Mouse (Mus musculus): Measurements from ENCODE around the gene E130218I03Rik.
A peak's percentile ranks its signal among the peaks of the same experiment; 100 is the strongest.

E130218I03Rik gene

GRCm38 (mm10) chr4:134243516-134244250 is at the start of gene E130218I03Rik:
TSS of gene E130218I03Rik (plus strand) at chr4:134243662.
- no peak for DNase-seq

GRCm38 (mm10) chr4:134199371-134199770 is 44.1 kb upstream of the E130218I03Rik start:
- DNase-seq: no peak

GRCm38 (mm10) chr4:134202904-134203303 is 40.6 kb upstream of the E130218I03Rik start, which contains the start of gene Gm7534:
TSS of gene Gm7534 (minus strand) at chr4:134203004.
- no peak for DNase-seq

GRCm38 (mm10) chr4:134203340-134203896 is 40.0 kb upstream of the E130218I03Rik start:
- DNase-seq: no peak

GRCm38 (mm10) chr4:134206488-134207053 is 36.9 kb upstream of the E130218I03Rik start:
- no peak for DNase-seq

- no peak for DNase-seq
Measured at GRCm38 (mm10) chr4:134222793-134223600, 20.5 kb upstream of the E130218I03Rik start.

GRCm38 (mm10) chr4:134227194-134227593 is 16.3 kb upstream of the E130218I03Rik start, which contains the start of gene Catsper4:
TSS of gene Catsper4 (minus strand) at chr4:134227383.
- DNase-seq: no peak

GRCm38 (mm10) chr4:134230431-134230830 is 13.0 kb upstream of the E130218I03Rik start:
- no peak for DNase-seq

GRCm38 (mm10) chr4:134234876-134235275 is 8.6 kb upstream of the E130218I03Rik start:
- no peak for DNase-seq

- DNase-seq: no peak
Measured at GRCm38 (mm10) chr4:134237582-134238278, 5.7 kb upstream of the E130218I03Rik start.

GRCm38 (mm10) chr4:134238279-134238651 is 5.2 kb upstream of the E130218I03Rik start, which contains the start of gene Cnksr1:
TSS of gene Cnksr1 (minus strand) at chr4:134238399.
- DNase-seq: no peak

GRCm38 (mm10) chr4:134238686-134239085 is 4.8 kb upstream of the E130218I03Rik start:
- DNase-seq: no peak

GRCm38 (mm10) chr4:134245148-134245843 is 1.8 kb downstream of the E130218I03Rik start, which contains the start of gene Zfp593:
TSS of gene Zfp593 (minus strand) at chr4:134245592.
- peak; percentile 95 for DNase-seq

GRCm38 (mm10) chr4:134246256-134246655 is 2.8 kb downstream of the E130218I03Rik start:
- no peak for DNase-seq

GRCm38 (mm10) chr4:134246719-134247258 is 3.3 kb downstream of the E130218I03Rik start, which contains the start of gene Gm30191:
TSS of gene Gm30191 (plus strand) at chr4:134246935.
- no peak for DNase-seq

- DNase-seq: peak; percentile 67
Measured at GRCm38 (mm10) chr4:134249651-134250050, 6.2 kb downstream of the E130218I03Rik start.

GRCm38 (mm10) chr4:134250116-134250929 is 6.9 kb downstream of the E130218I03Rik start:
- no peak for DNase-seq

- no peak for DNase-seq
Measured at GRCm38 (mm10) chr4:134250930-134251240, 7.4 kb downstream of the E130218I03Rik start.

- peak; percentile 36 for DNase-seq
Measured at GRCm38 (mm10) chr4:134251241-134252130, 8.0 kb downstream of the E130218I03Rik start.
